Mouse (Mus musculus) cerebellum, adult 2 months (tissue): ENCODE data around the gene Klhl10. TPM values are rescaled to one million over a fixed set of nuclear protein-coding genes. Genes with fewer than 3 reads are reported as not detected.

Experiments
- DNase-seq, 2 experiments: peaks; one replicate each; pipeline ENCODE4 v3.0.0; 2021
- H3K27ac ChIP-seq: fragments of 200-500 bp; 2 replicates; pipeline ENCODE4 v1.5.1; 2012; ENCODE audit warnings: low read length, control low read depth, inconsistent platforms; ENCODE audit not compliant: insufficient read depth
- H3K27me3 ChIP-seq: fragments of 200-500 bp; 2 replicates; pipeline ENCODE4 v1.6.1; 2012; ENCODE audit warnings: inconsistent platforms, mild to moderate bottlenecking, low read length, moderate library complexity; ENCODE audit not compliant: control insufficient read depth, insufficient read depth
- H3K4me1 ChIP-seq: fragments of 200-500 bp; 2 replicates; pipeline ENCODE4 v1.6.1; 2011; ENCODE audit warnings: low read length; ENCODE audit not compliant: control insufficient read depth, insufficient read depth
- H3K4me3 ChIP-seq: fragments of 200-500 bp; replicated peaks from 2 replicates; pipeline ENCODE3; 2011; ENCODE audit warnings: mild to moderate bottlenecking, low read depth, low read length, control low read depth; ENCODE audit not compliant: insufficient read depth
- CTCF ChIP-seq: fragments of 200-500 bp; IDR thresholded peaks from 2 replicates; pipeline ENCODE4 v1.5.1; 2011; ENCODE audit warnings: low read depth, mild to moderate bottlenecking, control low read depth, low read length, moderate library complexity, borderline replicate concordance; ENCODE audit not compliant: insufficient read depth
- POLR2A ChIP-seq: fragments of 200-500 bp; IDR thresholded peaks from 2 replicates; pipeline ENCODE4 v1.6.1; 2011; ENCODE audit warnings: low read length, control low read depth, borderline replicate concordance; ENCODE audit not compliant: insufficient read depth
- WGBS: fragments of 180-500 bp; shearing (Covaris S2); methylation state at CpG from one replicate; pipeline ENCODE4 v1.1.7; 2018; 5-methylcytosine and 5-hydroxymethylcytosine counted together
- polyA plus RNA-seq: library from polyadenylated mRNA; depleted of rRNA; stranded (reverse); fragments of >200 nt; gene quantifications from 2 replicates; pipeline ENCODE4 v1.2.3, GENCODE M21; 2012

Klhl10 gene
- polyA plus RNA-seq, 1 experiment: 0.46 TPM

DNA sequence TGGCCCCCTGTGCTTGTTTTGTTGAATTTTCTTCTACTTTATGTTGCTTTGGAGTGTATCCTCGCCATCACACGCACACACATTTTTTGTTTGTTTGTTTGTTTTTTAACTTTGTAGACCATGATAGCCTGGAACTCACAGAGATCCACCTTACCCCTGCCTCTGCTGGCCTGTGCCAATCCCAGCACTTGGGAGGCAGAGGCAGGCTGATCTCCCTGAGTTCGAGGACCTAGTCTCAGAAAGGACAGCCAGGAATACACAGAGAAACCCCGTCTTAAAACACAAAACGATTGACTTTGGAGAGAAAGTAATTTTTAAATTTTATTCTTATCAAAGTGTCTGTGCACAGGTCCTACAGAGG is 31.2 kb downstream of the Klhl10 start:
- Histone ChIP-seq H3K4me1 (no peaks in the 10 kb centered on the region; the same call in 1 of the 2 replicates), H3K27ac (no peak overlapping the region), H3K4me3 (no peak overlapping the region), H3K27me3 (no peaks in the 10 kb centered on the region)
- TF ChIP-seq POLR2A (no peak), CTCF (no peak)
- 27% methylated on average over 5 of the region's 5 CpGs for WGBS
- DNase-seq: no peak

DNA sequence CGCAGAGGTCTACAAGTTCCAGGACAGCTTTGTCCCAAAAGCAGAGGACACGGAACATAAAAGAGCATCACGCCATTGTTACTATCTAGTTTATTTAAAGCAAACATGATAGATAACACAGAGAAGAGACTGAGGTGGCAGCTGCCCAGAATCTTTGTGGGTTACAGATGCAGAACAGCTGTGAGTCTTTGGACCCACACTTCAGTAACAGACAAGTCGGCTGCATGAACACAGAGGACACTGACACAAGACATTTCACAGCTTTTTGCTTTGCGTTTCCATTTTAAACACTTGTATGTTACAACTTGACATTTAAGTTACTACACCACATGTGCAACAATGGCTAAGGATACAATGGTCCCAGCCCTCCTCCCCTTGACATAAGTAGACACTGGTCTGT is 34.6 kb downstream of the Klhl10 start:
- Histone ChIP-seq H3K27me3 (no peaks in the 10 kb centered on the region), H3K4me1 (no peaks in the 10 kb centered on the region), H3K27ac (no peak overlapping the region), H3K4me3 (no peak overlapping the region)
- no peak for DNase-seq
- TF ChIP-seq POLR2A: no peak
- 88% methylated on average over 5 of the region's 5 CpGs for WGBS

DNA sequence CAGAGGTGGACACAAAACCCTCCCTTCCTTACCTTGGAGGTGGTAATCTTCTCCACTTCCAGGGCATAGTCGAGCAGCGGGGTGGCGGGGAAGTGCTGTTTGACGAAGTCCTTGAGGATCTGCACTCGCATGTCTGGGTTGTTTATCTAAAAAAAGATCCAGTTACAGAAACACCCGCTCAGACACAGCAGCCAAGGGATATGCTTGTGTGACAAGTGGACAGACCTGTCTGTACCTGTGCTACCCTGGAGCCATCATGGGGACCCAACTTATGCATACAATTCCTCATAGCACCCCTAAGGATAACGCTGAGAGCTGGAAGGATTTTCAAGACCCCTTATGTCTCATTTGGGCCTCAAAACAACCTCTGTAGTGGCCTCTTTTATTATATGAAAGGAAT is 37.4 kb downstream of the Klhl10 start:
- DNase-seq: no peak
- TF ChIP-seq POLR2A: no peak
- TF ChIP-seq CTCF: no peak
- 95% methylated on average over 7 of the region's 7 CpGs for WGBS

DNA sequence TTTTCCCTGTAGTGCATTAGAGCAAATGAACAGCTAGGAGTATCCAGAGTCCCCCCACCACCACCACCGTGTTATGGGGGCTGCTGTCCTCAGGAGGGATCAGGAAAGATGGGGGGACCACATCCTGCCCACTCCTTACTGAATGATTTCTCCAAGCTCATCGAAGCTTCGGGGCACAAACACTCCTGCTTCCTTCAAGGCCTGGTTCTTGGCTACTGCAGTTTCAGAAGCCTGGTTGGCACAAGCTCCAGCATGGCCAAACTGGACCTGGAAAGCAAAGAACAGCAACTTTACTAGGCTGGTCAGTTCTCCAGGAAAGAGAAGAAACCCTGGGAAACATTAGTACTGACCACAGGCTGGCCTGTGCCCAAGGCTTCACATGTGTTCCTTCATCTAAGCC is 42.7 kb downstream of the Klhl10 start:
- no peak for DNase-seq
- H3K27ac ChIP-seq: no peak overlapping the region
- no peak overlapping the region for H3K4me3 ChIP-seq
- H3K27me3 ChIP-seq: no peaks in the 10 kb centered on the region
- 96% methylated on average over 3 of the region's 3 CpGs for WGBS
- TF ChIP-seq CTCF (no peak), POLR2A (no peak)
- H3K4me1 ChIP-seq: no peaks in the 10 kb centered on the region

More for the DNA sequence above, 37.4 kb downstream of the Klhl10 start:
- H3K4me3 ChIP-seq: no peak overlapping the region
- no peak overlapping the region for H3K27ac ChIP-seq
- no peaks in the 10 kb centered on the region for H3K27me3 ChIP-seq
- H3K4me1 ChIP-seq: no peaks in the 10 kb centered on the region

DNA sequence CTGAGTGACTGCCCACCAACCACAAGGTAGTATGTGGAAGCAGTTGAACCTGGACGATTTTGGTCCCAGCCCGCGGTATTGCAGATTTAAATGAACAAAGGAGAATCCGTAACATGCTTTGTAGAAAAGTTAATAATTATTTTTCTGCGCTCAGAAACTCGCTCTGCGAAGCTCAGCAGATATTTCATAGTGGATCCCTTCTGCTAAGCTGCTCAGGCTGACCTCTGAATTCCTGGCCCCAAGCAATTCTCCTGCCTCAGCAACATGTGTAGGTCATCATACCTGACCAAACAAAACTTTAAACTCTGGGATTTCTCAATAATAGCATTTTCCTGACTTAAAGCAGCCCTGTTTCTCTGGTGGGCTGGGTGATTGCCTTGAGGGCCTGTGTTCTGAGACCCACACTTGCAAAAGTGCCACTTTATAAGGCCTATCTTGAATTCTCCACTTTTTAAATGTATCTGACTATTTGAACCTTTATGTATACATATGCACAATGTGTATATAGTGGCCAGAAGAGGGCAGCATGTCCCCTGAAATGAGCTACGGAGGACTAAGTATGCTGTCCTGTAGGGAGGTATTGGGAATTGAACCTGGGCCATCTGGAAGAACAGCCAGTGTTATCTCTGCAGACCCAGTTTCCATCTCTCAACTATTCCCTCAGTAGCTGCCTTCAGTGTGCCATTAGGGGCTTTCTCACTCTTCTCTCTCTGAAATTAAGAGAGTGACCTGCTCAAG is 44.3 kb downstream of the Klhl10 start:
- WGBS: 85% methylated on average over 8 of the region's 8 CpGs
- peak; percentile 31 to 42 for DNase-seq
- TF ChIP-seq CTCF: peak; percentile 53; the same call in 1 of the 2 replicates
- no peak for TF ChIP-seq POLR2A

DNA sequence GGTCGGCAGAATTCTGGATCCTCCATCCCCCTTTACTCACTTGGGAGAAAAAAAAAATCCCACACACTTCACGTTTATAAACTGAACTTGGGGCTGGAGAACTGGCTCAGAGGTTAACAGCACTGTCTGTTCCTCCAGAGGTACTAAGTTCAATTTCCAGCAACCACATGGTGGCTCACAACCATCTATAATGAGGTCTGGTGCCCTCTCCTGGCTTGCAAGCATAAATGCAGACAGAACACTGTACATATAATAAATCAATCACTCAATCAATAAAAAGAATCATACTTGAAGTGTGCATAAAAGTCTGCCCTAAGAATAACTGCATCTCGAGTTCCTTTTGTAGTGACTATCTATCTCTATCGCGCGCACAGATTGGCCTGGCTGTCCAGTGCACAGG is 49.2 kb downstream of the Klhl10 start:
- no peaks in the 10 kb centered on the region for H3K27me3 ChIP-seq
- H3K27ac ChIP-seq: no peak overlapping the region
- WGBS: 93% methylated on average over 6 of the region's 6 CpGs
- no peak for DNase-seq
- TF ChIP-seq POLR2A: no peak
- no peak for TF ChIP-seq CTCF
- no peak overlapping the region for H3K4me3 ChIP-seq
- no peaks in the 10 kb centered on the region for H3K4me1 ChIP-seq

More for the DNA sequence above, 44.3 kb downstream of the Klhl10 start:
- H3K4me1 ChIP-seq: no peaks in the 10 kb centered on the region
- H3K4me3 ChIP-seq: no peak overlapping the region
- H3K27ac ChIP-seq: no peak overlapping the region
- H3K27me3 ChIP-seq: no peaks in the 10 kb centered on the region

GRCm38 (mm10) chr11:100493771-100494170 is 52.1 kb downstream of the Klhl10 start:
- Histone ChIP-seq H3K4me3 (peak overlapping the region; percentile 89), H3K27me3 (no peaks in the 10 kb centered on the region), H3K27ac (peak overlapping the region; percentile 71; the same call in 1 of the 2 replicates), H3K4me1 (no peaks in the 10 kb centered on the region)
- peak; percentile 33 to 38 for DNase-seq
- WGBS: 84% methylated on average over 12 of the region's 12 CpGs
- TF ChIP-seq CTCF (no peak), POLR2A (no peak)

DNA sequence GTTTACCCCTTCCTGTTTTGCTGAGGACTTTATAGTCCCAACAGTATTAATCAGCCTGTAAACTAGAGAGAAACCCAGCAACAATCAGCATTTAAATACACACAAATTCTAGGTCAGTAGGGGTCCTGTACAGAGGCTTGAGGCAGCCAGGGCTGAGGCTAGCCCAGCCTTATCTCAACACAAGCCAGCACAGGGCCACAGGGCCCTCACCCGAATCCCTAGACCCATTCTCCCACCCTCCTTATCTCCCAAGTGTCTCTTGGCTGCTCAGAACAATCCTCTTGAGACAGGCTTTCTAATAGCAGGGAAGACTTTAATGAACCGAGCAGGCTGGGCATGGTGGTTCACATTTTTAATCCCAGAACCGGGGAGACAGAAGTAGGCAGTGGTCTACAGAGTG is 58.5 kb downstream of the Klhl10 start:
- Histone ChIP-seq H3K4me3 (no peak overlapping the region), H3K27me3 (no peaks in the 10 kb centered on the region), H3K4me1 (no peaks in the 10 kb centered on the region), H3K27ac (no peak overlapping the region)
- no peak for DNase-seq
- no peak for TF ChIP-seq POLR2A
- no peak for TF ChIP-seq CTCF
- 92% methylated on average over 3 of the region's 3 CpGs for WGBS

DNA sequence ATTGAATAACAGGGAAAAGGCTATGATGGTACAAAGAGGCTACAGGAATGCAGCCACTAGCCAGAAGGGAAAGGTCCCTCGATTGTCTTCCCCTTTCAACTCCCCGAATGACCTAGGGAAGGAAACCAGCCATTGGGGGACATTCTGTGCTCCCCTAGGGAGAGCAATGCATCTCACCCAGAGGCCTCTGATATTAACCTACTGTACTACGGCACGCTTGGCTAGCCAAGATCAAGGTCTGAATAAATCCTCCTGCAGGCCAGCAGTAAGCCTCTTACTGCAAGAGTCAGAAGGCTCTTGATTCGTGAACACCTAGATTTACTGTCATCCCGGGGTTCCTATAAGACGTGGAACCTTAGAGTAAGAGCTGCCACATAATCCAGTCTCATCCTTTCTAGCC is 58.9 kb downstream of the Klhl10 start:
- TF ChIP-seq CTCF (no peak), POLR2A (no peak)
- H3K4me1 ChIP-seq: no peaks in the 10 kb centered on the region
- no peak for DNase-seq
- no peaks in the 10 kb centered on the region for H3K27me3 ChIP-seq
- H3K4me3 ChIP-seq: no peak overlapping the region
- H3K27ac ChIP-seq: no peak overlapping the region
- WGBS: 91% methylated on average over 7 of the region's 7 CpGs
